Mouse (Mus musculus) heart, embryonic 15.5 days (tissue): ENCODE data around the gene Lyl1. TPM values are rescaled to one million over a fixed set of nuclear protein-coding genes. Genes with fewer than 3 reads are reported as not detected.
A peak's percentile ranks its signal among the peaks of the same experiment; 100 is the strongest.

ENCODE experiments used
- ATAC-seq: fragments of 200-750 bp; cut with Nextera tagmentation; replicated peaks from 2 replicates; pipeline ENCODE4 v1.8.0; 2017; ENCODE audit warnings: low read depth, moderate TSS enrichment; ENCODE audit not compliant: insufficient number of reproducible peaks, insufficient read depth, low FRiP score
- H3K27ac ChIP-seq: fragments of 300-500 bp; sonication (generic); 2 replicates; pipeline ENCODE4 v1.5.1; 2015; ENCODE audit warnings: mild to moderate bottlenecking, inconsistent platforms
- H3K27me3 ChIP-seq: fragments of 300-500 bp; sonication (generic); 2 replicates; pipeline ENCODE4 v1.6.1; 2015; ENCODE audit warnings: inconsistent platforms
- H3K36me3 ChIP-seq: fragments of 300-500 bp; sonication (generic); 2 replicates; pipeline ENCODE4 v1.6.1; 2015; ENCODE audit warnings: mild to moderate bottlenecking, inconsistent platforms
- H3K4me1 ChIP-seq: fragments of 300-500 bp; sonication (generic); replicated peaks from 2 replicates; pipeline ENCODE4 v1.6.1; 2015; ENCODE audit warnings: inconsistent platforms
- H3K4me2 ChIP-seq: fragments of 300-500 bp; sonication (generic); 2 replicates; pipeline ENCODE4 v1.6.1; 2015; ENCODE audit warnings: inconsistent platforms, mild to moderate bottlenecking, moderate library complexity
- H3K4me3 ChIP-seq: fragments of 300-500 bp; sonication (generic); 2 replicates; pipeline ENCODE4 v1.5.1; 2015; ENCODE audit warnings: mild to moderate bottlenecking, inconsistent platforms
- H3K9ac ChIP-seq: fragments of 300-500 bp; sonication (generic); 2 replicates; pipeline ENCODE4 v1.6.1; 2015; ENCODE audit warnings: mild to moderate bottlenecking, inconsistent platforms
- H3K9me3 ChIP-seq: fragments of 300-500 bp; sonication (generic); replicated peaks from 2 replicates; pipeline ENCODE4 v1.6.1; 2016; ENCODE audit warnings: inconsistent platforms
- WGBS: fragments of 180-500 bp; shearing (Covaris S2); methylation state at CpG from one replicate; pipeline ENCODE4 v1.1.7; 2015; ENCODE audit warnings: mixed read lengths; 5-methylcytosine and 5-hydroxymethylcytosine counted together
- polyA plus RNA-seq: library from polyadenylated mRNA; unstranded; fragments of >200 nt; fragmentation: Nextera tagmentation; extraction: Ambion mirVana; gene quantifications from 2 replicates; pipeline ENCODE4 v1.2.1, GENCODE M21; 2015

Gene Lyl1
- polyA plus RNA-seq, result 9.2 and 13.2 TPM in 2 replicates

DNA sequence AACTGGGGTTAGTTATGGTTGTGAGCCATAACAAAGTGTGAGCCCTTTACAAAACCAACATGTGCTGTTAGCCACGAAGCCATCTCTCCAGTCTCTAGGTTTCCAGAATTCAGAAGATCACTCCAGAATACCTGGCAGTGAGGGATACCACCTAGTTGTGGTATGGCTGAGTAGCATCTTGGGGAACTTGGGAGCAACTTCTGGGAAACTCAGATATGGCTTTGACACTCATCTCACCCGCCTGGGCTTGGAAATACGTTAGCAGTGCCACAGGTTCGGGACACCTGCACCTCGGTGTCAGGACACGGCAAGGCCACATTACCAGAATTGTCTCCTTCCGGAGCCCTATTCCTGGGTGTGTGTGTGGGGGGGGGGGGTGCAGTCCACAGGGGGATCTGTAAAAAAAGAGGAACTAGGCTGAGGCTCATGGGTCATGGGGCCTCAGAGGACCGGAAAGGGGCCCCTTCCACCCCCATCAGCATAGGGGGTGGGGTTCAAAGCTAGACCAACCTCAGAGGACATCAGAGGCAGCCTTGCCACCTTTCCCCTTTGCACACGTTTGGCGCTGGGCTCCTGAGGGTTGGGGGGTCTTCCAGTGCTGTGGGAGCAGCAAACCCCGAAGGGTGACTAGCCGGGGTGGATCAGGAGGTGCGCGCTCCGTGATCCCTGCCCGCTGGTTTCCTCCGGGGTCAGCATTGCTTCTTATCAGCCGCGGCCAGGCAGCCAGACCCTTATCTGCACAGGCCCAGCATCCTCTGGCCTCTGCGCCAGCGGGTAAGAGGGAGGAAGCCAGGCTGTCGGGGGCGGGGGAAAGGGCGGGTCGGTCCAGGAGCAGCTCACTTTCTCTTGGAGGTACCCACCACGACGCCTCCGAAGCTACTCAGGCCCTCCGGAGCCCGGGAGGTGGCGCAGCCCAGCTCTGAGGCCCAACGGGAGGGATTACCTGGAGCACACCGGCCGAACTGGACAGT is at the start of gene Lyl1:
Gene Lyl1, plus strand, starts transcription at position 517 of the 971 bp plus-strand sequence.
- no peaks in the 10 kb centered on the region for H3K9me3 ChIP-seq
- peak within 1 kb of the TSS; percentile 30 for H3K9ac ChIP-seq
- WGBS, result 8% methylated on average over 34 of the region's 34 CpGs
- peak within 1 kb of the TSS; percentile 62 for H3K4me2 ChIP-seq
- peaks cover 35% of the 10 kb centered on the region for H3K27me3 ChIP-seq
- peak within 1 kb of the TSS; percentile 77 for H3K27ac ChIP-seq
- H3K4me3 ChIP-seq, result peak within 1 kb of the TSS; percentile 40
- H3K4me1 ChIP-seq, result peaks cover 50% of the 10 kb centered on the region
- ATAC-seq, result peak; percentile 72
- peaks cover 22% of the 10 kb centered on the region for H3K36me3 ChIP-seq

GRCm38 (mm10) chr8:84653092-84653631 is 48.1 kb upstream of the Lyl1 start:
- no peak for ATAC-seq

GRCm38 (mm10) chr8:84654597-84654996 is 46.7 kb upstream of the Lyl1 start:
- no peak for ATAC-seq
- Histone ChIP-seq H3K36me3 (no peaks in the 10 kb centered on the region), H3K9me3 (no peaks in the 10 kb centered on the region), H3K27ac (peak overlapping the region; percentile 91), H3K4me2 (no peak overlapping the region), H3K4me3 (no peak overlapping the region), H3K27me3 (no peaks in the 10 kb centered on the region), H3K4me1 (peaks cover 24% of the 10 kb centered on the region), H3K9ac (no peak overlapping the region)
- 36% methylated on average over 4 of the region's 4 CpGs for WGBS

More at GRCm38 (mm10) chr8:84653092-84653631, 48.1 kb upstream of the Lyl1 start:
- Histone ChIP-seq H3K36me3 (no peaks in the 10 kb centered on the region), H3K4me3 (no peak overlapping the region), H3K4me2 (no peak overlapping the region), H3K27me3 (no peaks in the 10 kb centered on the region), H3K27ac (0 out of 2 replicates have a peak overlapping the region, but pooled peaks have one; percentile 5), H3K4me1 (peaks cover 20% of the 10 kb centered on the region), H3K9me3 (no peaks in the 10 kb centered on the region), H3K9ac (no peak overlapping the region)
- 52% methylated on average over 9 of the region's 9 CpGs for WGBS

DNA sequence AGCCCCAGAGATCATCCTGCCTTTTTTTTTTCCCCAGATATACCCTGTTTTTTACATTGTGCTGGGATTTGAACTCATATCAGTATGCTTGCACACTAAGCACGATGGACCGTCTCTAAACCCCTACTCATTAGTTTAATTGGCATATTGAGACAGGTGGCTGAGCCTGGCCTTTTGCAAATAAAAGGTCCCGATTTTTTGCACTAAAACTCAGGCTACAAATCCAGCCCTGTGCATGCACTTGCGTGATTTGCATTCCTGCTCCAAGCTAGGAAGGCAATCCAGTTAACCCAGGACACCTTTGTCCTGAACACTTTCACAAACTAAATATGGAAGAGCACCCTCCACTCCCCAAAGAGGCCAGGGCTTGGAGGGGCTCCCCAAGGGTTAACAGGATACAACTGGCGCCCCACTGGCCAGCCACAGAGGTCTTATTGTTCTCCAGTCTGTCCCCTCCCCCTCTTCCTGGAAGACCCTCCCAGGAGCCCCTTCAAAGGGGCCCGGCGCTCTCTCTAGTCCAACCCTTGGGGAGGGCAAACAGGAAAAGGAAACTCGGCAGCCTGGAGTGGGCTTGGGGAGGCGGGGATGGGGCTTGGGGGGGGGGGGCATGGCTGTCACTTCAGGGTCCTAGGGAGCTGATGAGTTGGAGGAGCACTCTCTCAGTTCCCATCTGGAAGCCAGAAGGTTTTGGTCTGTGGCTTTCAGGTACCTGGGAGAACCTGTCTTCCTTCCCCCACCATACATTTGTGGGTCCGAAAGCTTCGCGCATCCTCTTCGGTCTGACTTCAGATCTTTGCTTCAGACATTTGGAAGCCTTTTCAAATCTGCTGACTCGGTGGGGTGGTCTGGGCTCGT is 45.7 kb upstream of the Lyl1 start:
- Histone ChIP-seq H3K27ac (peak overlapping the region; percentile 91), H3K36me3 (no peaks in the 10 kb centered on the region), H3K9ac (peak overlapping the region; percentile 63), H3K4me3 (peak overlapping the region; percentile 46), H3K9me3 (no peaks in the 10 kb centered on the region), H3K4me1 (peaks cover 33% of the 10 kb centered on the region), H3K4me2 (peak overlapping the region; percentile 74), H3K27me3 (no peaks in the 10 kb centered on the region)
- 9% methylated on average over 15 of the region's 15 CpGs for WGBS
- ATAC-seq, result peak; percentile 69

- no peak for ATAC-seq
- H3K9ac ChIP-seq, result peak overlapping the region; percentile 63
- peak overlapping the region; percentile 91 for H3K27ac ChIP-seq
- H3K27me3 ChIP-seq, result no peaks in the 10 kb centered on the region
- H3K36me3 ChIP-seq, result no peaks in the 10 kb centered on the region
- H3K4me2 ChIP-seq, result peak overlapping the region; percentile 74
- H3K4me3 ChIP-seq, result peak overlapping the region; percentile 46
- H3K4me1 ChIP-seq, result peaks cover 38% of the 10 kb centered on the region
- WGBS, result 8% methylated on average over 10 of the region's 10 CpGs
- no peaks in the 10 kb centered on the region for H3K9me3 ChIP-seq
These were observed 45.1 kb upstream of the Lyl1 start for GRCm38 (mm10) chr8:84656191-84656525.

GRCm38 (mm10) chr8:84656641-84657126 is 44.6 kb upstream of the Lyl1 start:
- Histone ChIP-seq H3K4me1 (peaks cover 38% of the 10 kb centered on the region), H3K36me3 (no peaks in the 10 kb centered on the region), H3K27ac (peak overlapping the region; percentile 91), H3K9ac (peak overlapping the region; percentile 63), H3K4me3 (peak overlapping the region; percentile 46), H3K4me2 (peak overlapping the region; percentile 74), H3K9me3 (no peaks in the 10 kb centered on the region), H3K27me3 (no peaks in the 10 kb centered on the region)
- 1% methylated on average over 23 of the region's 23 CpGs for WGBS
- peak; percentile 65 for ATAC-seq

DNA sequence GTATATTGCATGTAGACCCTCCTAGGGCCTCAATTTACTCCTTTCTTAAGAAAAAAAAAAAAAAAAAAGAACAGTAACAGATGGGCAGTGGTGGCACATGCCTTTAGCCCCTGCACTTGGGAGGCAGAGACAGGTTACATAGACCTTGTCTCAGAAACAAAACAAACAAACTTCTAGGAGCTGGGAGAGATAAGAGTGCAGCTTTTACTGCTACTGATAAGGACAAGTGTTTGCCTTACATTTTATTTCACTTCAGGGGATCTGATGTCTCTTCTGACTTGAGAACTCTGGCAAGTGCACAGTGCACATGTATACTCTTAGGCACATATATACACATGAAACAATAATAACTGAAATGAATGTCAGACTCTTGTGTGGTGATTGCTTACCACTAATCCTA is 44.1 kb upstream of the Lyl1 start:
- Histone ChIP-seq H3K36me3 (no peaks in the 10 kb centered on the region), H3K4me1 (peaks cover 38% of the 10 kb centered on the region), H3K9me3 (no peaks in the 10 kb centered on the region), H3K27me3 (no peaks in the 10 kb centered on the region), H3K27ac (peak overlapping the region; percentile 91), H3K4me2 (peak overlapping the region; percentile 74), H3K9ac (peak overlapping the region; percentile 63; the same call in 1 of the 2 replicates), H3K4me3 (peak overlapping the region; percentile 46; the same call in 1 of the 2 replicates)
- ATAC-seq, result no peak

- H3K4me1 ChIP-seq, result peaks cover 38% of the 10 kb centered on the region
- peak overlapping the region; percentile 91 for H3K27ac ChIP-seq
- H3K9me3 ChIP-seq, result no peaks in the 10 kb centered on the region
- ATAC-seq, result no peak
- H3K36me3 ChIP-seq, result no peaks in the 10 kb centered on the region
- no peak overlapping the region for H3K4me3 ChIP-seq
- H3K9ac ChIP-seq, result no peak overlapping the region
- no peak overlapping the region for H3K4me2 ChIP-seq
- H3K27me3 ChIP-seq, result no peaks in the 10 kb centered on the region
- WGBS, result 51% methylated on average over 4 of the region's 4 CpGs
These were observed 43.6 kb upstream of the Lyl1 start for GRCm38 (mm10) chr8:84657680-84658079.

- H3K4me3 ChIP-seq, result no peak overlapping the region
- no peak overlapping the region for H3K9ac ChIP-seq
- peaks cover 42% of the 10 kb centered on the region for H3K4me1 ChIP-seq
- peak overlapping the region; percentile 97 for H3K27ac ChIP-seq
- no peaks in the 10 kb centered on the region for H3K36me3 ChIP-seq
- 45% methylated on average over 1 of the region's 1 CpGs for WGBS
- no peak for ATAC-seq
- no peak overlapping the region for H3K4me2 ChIP-seq
- H3K27me3 ChIP-seq, result no peaks in the 10 kb centered on the region
- H3K9me3 ChIP-seq, result no peaks in the 10 kb centered on the region
These were observed 42.3 kb upstream of the Lyl1 start for GRCm38 (mm10) chr8:84658951-84659350.

- Histone ChIP-seq H3K9me3 (no peaks in the 10 kb centered on the region), H3K4me3 (peak overlapping the region; percentile 78), H3K27me3 (no peaks in the 10 kb centered on the region), H3K4me1 (peaks cover 41% of the 10 kb centered on the region), H3K4me2 (peak overlapping the region; percentile 72), H3K9ac (peak overlapping the region; percentile 84), H3K27ac (peak overlapping the region; percentile 97), H3K36me3 (no peaks in the 10 kb centered on the region)
- ATAC-seq, result 0 out of 2 replicates have a peak, but pooled peaks have one; percentile 16
- 4% methylated on average over 33 of the region's 33 CpGs for WGBS
These were observed 41.1 kb upstream of the Lyl1 start for GRCm38 (mm10) chr8:84659936-84660818.
